Mouse (Mus musculus): Measurements from ENCODE around the gene Vps8. TPM values are rescaled to one million over a fixed set of nuclear protein-coding genes. Genes with fewer than 3 reads are reported as not detected.

The Vps8 gene
- polyA plus RNA-seq, 1 experiment = 15.3 TPM

- Histone ChIP-seq H3K27ac (ENCODE audit: control insufficient read depth, insufficient read depth, low read length) (no peak overlapping the region), H3K27me3 (ENCODE audit: control insufficient read depth, insufficient read depth, low read length) (no peaks in the 10 kb centered on the region), H3K4me1 (replicated peaks; ENCODE audit: control insufficient read depth, insufficient read depth, low read length) (no peaks in the 10 kb centered on the region), H3K4me3 (ENCODE audit: control insufficient read depth, insufficient read depth, low read length) (no peak overlapping the region), H3K36me3 (ENCODE audit: control insufficient read depth, insufficient read depth, low read length) (no peaks in the 10 kb centered on the region)
- 77% methylated on average over 6 of the region's 6 CpGs for WGBS
- TF ChIP-seq CTCF (IDR thresholded peaks at IDR 0.05; ENCODE audit: borderline replicate concordance, control insufficient read depth, extremely low read depth, insufficient read depth, low read length, poor library complexity) (no peak), POLR2A (IDR thresholded peaks at IDR 0.05; ENCODE audit: control insufficient read depth, extremely low read depth, insufficient read depth, low read length, poor library complexity) (no peak)
- peak; percentile 23 for DNase-seq
Measured at GRCm38 (mm10) chr16:21392099-21392498, 30.8 kb upstream of the Vps8 start.

GRCm38 (mm10) chr16:21392517-21393112 lies 30.3 kb upstream of the Vps8 start:
- H3K36me3 ChIP-seq (ENCODE audit: control insufficient read depth, insufficient read depth, low read length) = no peaks in the 10 kb centered on the region
- DNase-seq = peak; percentile 74
- 62% methylated on average over 9 of the region's 9 CpGs for whole genome bisulfite sequencing
- TF ChIP-seq CTCF (IDR thresholded peaks at IDR 0.05; ENCODE audit: borderline replicate concordance, control insufficient read depth, extremely low read depth, insufficient read depth, low read length, poor library complexity) (peak; percentile 69; the same call in 1 of the 2 replicates), POLR2A (IDR thresholded peaks at IDR 0.05; ENCODE audit: control insufficient read depth, extremely low read depth, insufficient read depth, low read length, poor library complexity) (no peak)
- H3K4me1 ChIP-seq (replicated peaks; ENCODE audit: control insufficient read depth, insufficient read depth, low read length) = no peaks in the 10 kb centered on the region
- H3K27me3 ChIP-seq (ENCODE audit: control insufficient read depth, insufficient read depth, low read length) = no peaks in the 10 kb centered on the region
- no peak overlapping the region for H3K27ac ChIP-seq (ENCODE audit: control insufficient read depth, insufficient read depth, low read length)
- no peak overlapping the region for H3K4me3 ChIP-seq (ENCODE audit: control insufficient read depth, insufficient read depth, low read length)

GRCm38 (mm10) chr16:21395546-21395945 lies 27.4 kb upstream of the Vps8 start:
- DNase-seq = no peak
- TF ChIP-seq CTCF (IDR thresholded peaks at IDR 0.05; ENCODE audit: borderline replicate concordance, control insufficient read depth, extremely low read depth, insufficient read depth, low read length, poor library complexity) = no peak
- no peak for TF ChIP-seq POLR2A (IDR thresholded peaks at IDR 0.05; ENCODE audit: control insufficient read depth, extremely low read depth, insufficient read depth, low read length, poor library complexity)
- Histone ChIP-seq H3K27ac (ENCODE audit: control insufficient read depth, insufficient read depth, low read length) (no peak overlapping the region), H3K36me3 (ENCODE audit: control insufficient read depth, insufficient read depth, low read length) (no peaks in the 10 kb centered on the region), H3K4me3 (ENCODE audit: control insufficient read depth, insufficient read depth, low read length) (no peak overlapping the region), H3K4me1 (replicated peaks; ENCODE audit: control insufficient read depth, insufficient read depth, low read length) (no peaks in the 10 kb centered on the region), H3K27me3 (ENCODE audit: control insufficient read depth, insufficient read depth, low read length) (no peaks in the 10 kb centered on the region)
- 83% methylated on average over 7 of the region's 7 CpGs for WGBS

GRCm38 (mm10) chr16:21397681-21398080 lies 25.2 kb upstream of the Vps8 start:
- no peaks in the 10 kb centered on the region for H3K36me3 ChIP-seq (ENCODE audit: control insufficient read depth, insufficient read depth, low read length)
- H3K4me1 ChIP-seq (replicated peaks; ENCODE audit: control insufficient read depth, insufficient read depth, low read length) = no peaks in the 10 kb centered on the region
- H3K27me3 ChIP-seq (ENCODE audit: control insufficient read depth, insufficient read depth, low read length) = no peaks in the 10 kb centered on the region
- no peak for TF ChIP-seq CTCF (IDR thresholded peaks at IDR 0.05; ENCODE audit: borderline replicate concordance, control insufficient read depth, extremely low read depth, insufficient read depth, low read length, poor library complexity)
- no peak for DNase-seq
- no peak overlapping the region for H3K27ac ChIP-seq (ENCODE audit: control insufficient read depth, insufficient read depth, low read length)
- no peak overlapping the region for H3K4me3 ChIP-seq (ENCODE audit: control insufficient read depth, insufficient read depth, low read length)
- WGBS = 90% methylated on average over 5 of the region's 5 CpGs

- Histone ChIP-seq H3K4me1 (replicated peaks; ENCODE audit: control insufficient read depth, insufficient read depth, low read length) (no peaks in the 10 kb centered on the region), H3K27ac (ENCODE audit: control insufficient read depth, insufficient read depth, low read length) (no peak overlapping the region), H3K36me3 (ENCODE audit: control insufficient read depth, insufficient read depth, low read length) (no peaks in the 10 kb centered on the region), H3K4me3 (ENCODE audit: control insufficient read depth, insufficient read depth, low read length) (no peak overlapping the region), H3K27me3 (ENCODE audit: control insufficient read depth, insufficient read depth, low read length) (no peaks in the 10 kb centered on the region)
- TF ChIP-seq POLR2A (IDR thresholded peaks at IDR 0.05; ENCODE audit: control insufficient read depth, extremely low read depth, insufficient read depth, low read length, poor library complexity) = no peak
- no peak for TF ChIP-seq CTCF (IDR thresholded peaks at IDR 0.05; ENCODE audit: borderline replicate concordance, control insufficient read depth, extremely low read depth, insufficient read depth, low read length, poor library complexity)
- DNase-seq = no peak
- WGBS = 85% methylated on average over 8 of the region's 8 CpGs
Measured at GRCm38 (mm10) chr16:21398345-21399051, 24.4 kb upstream of the Vps8 start.

GRCm38 (mm10) chr16:21399942-21400341 lies 23.0 kb upstream of the Vps8 start:
- WGBS = 47% methylated on average over 4 of the region's 4 CpGs
- Histone ChIP-seq H3K27ac (ENCODE audit: control insufficient read depth, insufficient read depth, low read length) (no peak overlapping the region), H3K4me1 (replicated peaks; ENCODE audit: control insufficient read depth, insufficient read depth, low read length) (no peaks in the 10 kb centered on the region), H3K36me3 (ENCODE audit: control insufficient read depth, insufficient read depth, low read length) (no peaks in the 10 kb centered on the region), H3K4me3 (ENCODE audit: control insufficient read depth, insufficient read depth, low read length) (no peak overlapping the region), H3K27me3 (ENCODE audit: control insufficient read depth, insufficient read depth, low read length) (no peaks in the 10 kb centered on the region)
- DNase-seq = no peak
- TF ChIP-seq CTCF (IDR thresholded peaks at IDR 0.05; ENCODE audit: borderline replicate concordance, control insufficient read depth, extremely low read depth, insufficient read depth, low read length, poor library complexity) (no peak), POLR2A (IDR thresholded peaks at IDR 0.05; ENCODE audit: control insufficient read depth, extremely low read depth, insufficient read depth, low read length, poor library complexity) (no peak)
